Comparison of ENCODE assay signal across 12 mouse cellular contexts in genomic region chr19:44387089-44387671, GRCm38 (mm10). TPM values are rescaled to one million over a fixed set of nuclear protein-coding genes. Genes with fewer than 3 reads are reported as not detected.
DNase-seq lines count a peak whose midpoint lies in the region; ATAC-seq and TF ChIP-seq lines count a peak whose summit lies in the region.
"Had no signal": no experiment of that assay in that cellular context is flagged by ENCODE, and none has a peak within 500 bp of the region (broad histone marks: within the 10 kb centered on the region; RNA-seq: fewer than 3 reads in every experiment).

No protein-coding gene starts in this region.

- H3K27ac ChIP-seq in heart, embryonic 15.5 days = peak overlapping the region; percentile 86
- H3K27ac ChIP-seq in limb, embryonic 14.5 days (replicated peaks; ENCODE audit: low read depth, low read length) = peak overlapping the region; percentile 79; the same call in 1 of the 2 replicates
- no peak overlapping the region for H3K27ac ChIP-seq in kidney, embryonic 14.5 days (ENCODE audit: low read depth, low read length)

- DNase-seq in heart, postnatal 4 days = no peak
- DNase-seq in B cell, adult 2 months = peak; percentile 3 to 15
- DNase-seq in NIH3T3 (ENCODE audit: low read depth) = peak; percentile 75
- no peak for DNase-seq in limb, embryonic 14.5 days (ENCODE audit: low spot score)
- no peak for DNase-seq in yolk sac, embryonic 10.5 days (ENCODE audit: low spot score)
- DNase-seq: kidney, postnatal 14 days had no signal

- no peak for TF ChIP-seq POLR2A in limb, embryonic 14.5 days (IDR thresholded peaks at IDR 0.05; ENCODE audit: borderline replicate concordance, extremely low read depth, insufficient read depth, insufficient read length)

- no peaks in the 10 kb centered on the region for H3K36me3 ChIP-seq in heart, embryonic 15.5 days
- H3K36me3 ChIP-seq in limb, embryonic 14.5 days (ENCODE audit: control insufficient read depth, insufficient read depth, low read length) = no peaks in the 10 kb centered on the region
- H3K36me3 ChIP-seq in kidney, embryonic 14.5 days (ENCODE audit: control insufficient read depth, insufficient read depth, low read length) = no peaks in the 10 kb centered on the region
- H3K36me3 ChIP-seq: intestine, embryonic 15.5 days; midbrain, embryonic 13.5 days had no signal

- 88% methylated on average over 4 of the region's 4 CpGs for WGBS in heart, embryonic 15.5 days
- WGBS in limb, embryonic 14.5 days = 79% methylated on average over 4 of the region's 4 CpGs
- WGBS in kidney, embryonic 14.5 days = 87% methylated on average over 4 of the region's 4 CpGs

- peaks cover 16% of the 10 kb centered on the region for H3K4me1 ChIP-seq in heart, embryonic 15.5 days (replicated peaks)
- peaks cover 21% of the 10 kb centered on the region for H3K4me1 ChIP-seq in limb, embryonic 14.5 days (ENCODE audit: control insufficient read depth, insufficient read depth, low read length)
- peaks cover 9% of the 10 kb centered on the region; the same call in 1 of the 2 replicates for H3K4me1 ChIP-seq in kidney, embryonic 14.5 days (ENCODE audit: control insufficient read depth, insufficient read depth, low read length)

- no peaks in the 10 kb centered on the region for H3K27me3 ChIP-seq in heart, embryonic 15.5 days
- no peaks in the 10 kb centered on the region for H3K27me3 ChIP-seq in limb, embryonic 14.5 days (ENCODE audit: control insufficient read depth, insufficient read depth, low read length)
- H3K27me3 ChIP-seq in kidney, embryonic 14.5 days (ENCODE audit: control insufficient read depth, insufficient read depth, low read length) = no peaks in the 10 kb centered on the region
- H3K27me3 ChIP-seq: intestine, embryonic 15.5 days; midbrain, embryonic 13.5 days had no signal

- no peak overlapping the region for H3K4me3 ChIP-seq in heart, embryonic 15.5 days
- no peak overlapping the region for H3K4me3 ChIP-seq in limb, embryonic 14.5 days (replicated peaks; ENCODE audit: low read length)
- no peak overlapping the region for H3K4me3 ChIP-seq in kidney, embryonic 14.5 days (ENCODE audit: low read length)

- peak overlapping the region; percentile 73; the same call in 1 of the 2 replicates for H3K4me2 ChIP-seq in heart, embryonic 15.5 days
- no peak overlapping the region for H3K4me2 ChIP-seq in limb, embryonic 14.5 days (replicated peaks; ENCODE audit: low read depth, low read length, severe bottlenecking)
- H3K4me2 ChIP-seq in kidney, embryonic 14.5 days (replicated peaks; ENCODE audit: low read depth, low read length) = no peak overlapping the region

- no peak overlapping the region for H3K9ac ChIP-seq in heart, embryonic 15.5 days
- H3K9ac ChIP-seq in limb, embryonic 14.5 days (ENCODE audit: low read depth, low read length, severe bottlenecking) = no peak overlapping the region
- H3K9ac ChIP-seq in kidney, embryonic 14.5 days (ENCODE audit: low read depth, low read length) = no peak overlapping the region
- H3K9ac ChIP-seq: midbrain, embryonic 13.5 days had no signal

- no peak for ATAC-seq in heart, embryonic 15.5 days (replicated peaks; ENCODE audit: insufficient number of reproducible peaks, insufficient read depth, low FRiP score, low read depth)
- no peak for ATAC-seq in limb, embryonic 14.5 days (ENCODE audit: low FRiP score, low read depth)
- no peak for ATAC-seq in inflammation-experienced regulatory T-cells, adult 6 months
- no peak for ATAC-seq in kidney, embryonic 14.5 days (ENCODE audit: low FRiP score, low TSS enrichment)

- H3K9me3 ChIP-seq in heart, embryonic 15.5 days (replicated peaks) = no peaks in the 10 kb centered on the region
- no peaks in the 10 kb centered on the region for H3K9me3 ChIP-seq in limb, embryonic 14.5 days (ENCODE audit: control insufficient read depth, low read length)
- no peaks in the 10 kb centered on the region for H3K9me3 ChIP-seq in kidney, embryonic 14.5 days (ENCODE audit: control insufficient read depth, low read length)
- H3K9me3 ChIP-seq: intestine, embryonic 15.5 days; midbrain, embryonic 13.5 days had no signal

RNA-seq across cellular contexts. Expression of gene Scd1, which starts 20.5 kb away (rescaled TPM):
- 0.93 and 1.8 TPM in 2 replicates for polyA plus RNA-seq in heart, embryonic 15.5 days (2015; fragmentation: Nextera tagmentation; extraction: Ambion mirVana)
- total RNA-seq in heart, postnatal 4 days (2021) = 10 to 100 TPM; 12.3 to 12.9 TPM
- 19.5 and 27.7 TPM in 2 replicates for polyA plus RNA-seq in limb, embryonic 14.5 days (2012; rRNA removed)
- 6.8 and 7.4 TPM in 2 replicates for polyA plus RNA-seq in limb, embryonic 14.5 days (2014; fragmentation: Nextera tagmentation; extraction: Ambion mirVana)
- 1 to 10 TPM in 2 of 3 experiments, not detected in 1; 1.2 to 1.4 TPM for polyA plus RNA-seq in inflammation-experienced regulatory T-cells, adult 6 months (2017; shearing (Covaris generic))
- polyA plus RNA-seq in kidney, embryonic 14.5 days (2014; fragmentation: Nextera tagmentation; extraction: Ambion mirVana) = 2.7 and 5.2 TPM in 2 replicates

RNA-seq across cellular contexts. Expression of gene Scd4, which starts 54.3 kb away (rescaled TPM):
- 2.5 TPM in 2 replicates for polyA plus RNA-seq in heart, embryonic 15.5 days (2015; fragmentation: Nextera tagmentation; extraction: Ambion mirVana)
- total RNA-seq in heart, postnatal 4 days (2021) = 10 to 100 TPM; 47.7 to 52.4 TPM
- 0.76 and 0.80 TPM in 2 replicates for polyA plus RNA-seq in limb, embryonic 14.5 days (2012; rRNA removed)
- polyA plus RNA-seq in limb, embryonic 14.5 days (2014; fragmentation: Nextera tagmentation; extraction: Ambion mirVana) = 0.12 and 0.35 TPM in 2 replicates
- polyA plus RNA-seq in inflammation-experienced regulatory T-cells, adult 6 months (2017; shearing (Covaris generic)) = under 1 TPM; 0.29 to 0.81 (median 0.55) TPM
- 0.11 TPM in 1 of 2 replicates, not detected in the other for polyA plus RNA-seq in kidney, embryonic 14.5 days (2014; fragmentation: Nextera tagmentation; extraction: Ambion mirVana)
- polyA plus RNA-seq: neural tube, embryonic 11.5 days had no signal

Comparison
In these comparisons a context has a peak if more than half of its experiments do, and no peak if none do; other contexts are left out.
1. DNase-seq: peak in B cell, adult 2 months (2 of 2) and NIH3T3 (single experiment); none in heart, postnatal 4 days (single experiment), limb, embryonic 14.5 days (single experiment) and yolk sac, embryonic 10.5 days (single experiment).